Mouse (Mus musculus) small intestine, adult 2 months (tissue): Measurements from ENCODE around the gene Cks1b. TPM values are rescaled to one million over a fixed set of nuclear protein-coding genes. Genes with fewer than 3 reads are reported as not detected.

Experiments
- H3K27ac ChIP-seq: fragments of 200-500 bp; 2 replicates; pipeline ENCODE4 v1.5.1; 2012; ENCODE audit warnings: low read depth, low read length, control low read depth, inconsistent platforms; ENCODE audit not compliant: insufficient read depth
- H3K27me3 ChIP-seq: fragments of 200-500 bp; 2 replicates; pipeline ENCODE4 v1.6.1; 2012; ENCODE audit warnings: mild to moderate bottlenecking, moderate library complexity, low read length, inconsistent platforms; ENCODE audit not compliant: control insufficient read depth, insufficient read depth
- H3K36me3 ChIP-seq: fragments of 200-500 bp; 2 replicates; pipeline ENCODE4 v1.6.1; 2012; ENCODE audit warnings: mild to moderate bottlenecking, low read length, control low read depth, inconsistent platforms; ENCODE audit not compliant: control insufficient read depth, insufficient read depth
- H3K4me1 ChIP-seq: fragments of 200-500 bp; 2 replicates; pipeline ENCODE4 v1.6.1; 2012; ENCODE audit warnings: low read length, inconsistent platforms, mixed read lengths; ENCODE audit not compliant: control insufficient read depth, insufficient read depth, insufficient read length
- H3K4me3 ChIP-seq: fragments of 200-500 bp; 2 replicates; pipeline ENCODE4 v1.5.1; 2012; ENCODE audit warnings: low read depth, mild to moderate bottlenecking, control low read depth, inconsistent platforms, low read length, moderate library complexity
- CTCF ChIP-seq: fragments of 200-500 bp; IDR thresholded peaks from 2 replicates; pipeline ENCODE4 v1.5.1; 2012; ENCODE audit warnings: low read depth, mild to moderate bottlenecking, control low read depth, inconsistent platforms, low read length, moderate library complexity, mixed read lengths; ENCODE audit not compliant: insufficient replicate concordance, insufficient read length; ENCODE audit errors: extremely low read depth
- POLR2A ChIP-seq: fragments of 200-500 bp; IDR thresholded peaks from 2 replicates; pipeline ENCODE4 v1.6.1; 2012; ENCODE audit warnings: low read depth, mild to moderate bottlenecking, control low read depth, inconsistent platforms, low read length, moderate library complexity
- WGBS: fragments of 180-500 bp; shearing (Covaris S2); methylation state at CpG from one replicate; pipeline ENCODE4 v1.1.7; 2018; 5-methylcytosine and 5-hydroxymethylcytosine counted together
- polyA plus RNA-seq: library from polyadenylated mRNA; depleted of rRNA; stranded (reverse); fragments of >200 nt; gene quantifications from 2 replicates; pipeline ENCODE4 v1.2.3, GENCODE M21; 2012

Gene Cks1b
- polyA plus RNA-seq, 1 experiment = 13.7 TPM

- no peak within 1 kb of the TSS for H3K27ac ChIP-seq
- H3K4me3 ChIP-seq = no peak within 1 kb of the TSS
- no peak for TF ChIP-seq POLR2A
- 72% methylated on average over 10 of the region's 10 CpGs for WGBS
- no peaks in the 10 kb centered on the region for H3K27me3 ChIP-seq
- H3K36me3 ChIP-seq = no peaks in the 10 kb centered on the region
- no peaks in the 10 kb centered on the region; the same call in 1 of the 2 replicates for H3K4me1 ChIP-seq
Observed at GRCm38 (mm10) chr3:89454401-89455177, 36.4 kb upstream of the Cks1b start, which contains the start of gene Pmvk. Gene Pmvk, plus strand, starts transcription at chr3:89454541.

GRCm38 (mm10) chr3:89451916-89452315 lies 33.7 kb upstream of the Cks1b start:
- TF ChIP-seq POLR2A (no peak), CTCF (no peak)
- Histone ChIP-seq H3K27me3 (no peaks in the 10 kb centered on the region), H3K27ac (no peak overlapping the region), H3K4me1 (no peaks in the 10 kb centered on the region; the same call in 1 of the 2 replicates), H3K36me3 (peaks cover 8% of the 10 kb centered on the region; the same call in 1 of the 2 replicates), H3K4me3 (no peak overlapping the region)
- WGBS = 90% methylated on average over 1 of the region's 1 CpGs

GRCm38 (mm10) chr3:89449541-89449940 lies 31.4 kb upstream of the Cks1b start:
- 42% methylated on average over 7 of the region's 7 CpGs for WGBS
- TF ChIP-seq POLR2A = no peak
- peak; percentile 83; the same call in 1 of the 2 replicates for TF ChIP-seq CTCF
- Histone ChIP-seq H3K27ac (no peak overlapping the region), H3K4me3 (no peak overlapping the region), H3K36me3 (peaks cover 30% of the 10 kb centered on the region), H3K4me1 (no peaks in the 10 kb centered on the region), H3K27me3 (no peaks in the 10 kb centered on the region)

DNA sequence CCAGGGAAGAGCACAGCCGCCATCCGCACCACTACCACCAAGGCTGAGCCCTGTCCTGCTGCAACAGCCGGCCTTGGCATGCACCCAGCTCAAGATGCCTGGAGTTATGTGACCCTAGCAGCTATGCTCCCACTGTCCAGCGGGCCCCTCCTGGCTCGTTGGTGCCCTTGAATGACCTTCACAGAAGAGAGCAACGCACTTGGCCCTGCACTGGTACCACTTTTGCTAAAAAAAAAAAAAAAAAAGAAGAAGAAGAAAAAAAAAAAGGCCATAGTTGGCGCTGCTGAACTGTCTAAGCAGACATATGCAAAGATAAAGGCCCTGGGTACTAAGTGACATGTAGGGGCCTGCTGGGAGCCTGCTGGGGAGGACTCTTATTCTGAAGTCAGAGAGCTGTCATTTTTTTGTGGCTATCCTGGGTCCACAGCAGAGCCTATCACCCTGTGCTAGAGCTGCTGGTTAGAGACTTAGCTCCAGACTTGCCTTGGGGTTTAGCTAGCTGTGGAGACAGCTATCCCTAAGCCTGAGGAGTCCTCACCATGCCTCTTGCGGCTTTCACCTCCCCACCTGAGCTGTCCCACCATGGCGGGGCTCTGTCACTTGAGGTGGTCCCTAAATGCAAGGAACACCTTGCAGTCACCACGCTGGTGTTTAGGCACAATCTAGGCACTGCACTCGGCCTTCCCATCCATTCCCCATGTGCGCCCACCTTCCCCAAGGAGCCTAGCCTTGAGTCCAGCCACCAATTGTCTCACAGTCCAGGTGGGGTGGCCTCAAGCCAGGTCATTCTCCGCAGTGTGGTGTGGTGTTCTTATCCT lies 30.7 kb upstream of the Cks1b start:
- H3K27me3 ChIP-seq = no peaks in the 10 kb centered on the region
- no peak overlapping the region for H3K4me3 ChIP-seq
- TF ChIP-seq CTCF (no peak), POLR2A (no peak)
- H3K4me1 ChIP-seq = no peaks in the 10 kb centered on the region
- H3K36me3 ChIP-seq = peaks cover 34% of the 10 kb centered on the region
- WGBS = 68% methylated on average over 13 of the region's 13 CpGs
- no peak overlapping the region for H3K27ac ChIP-seq

GRCm38 (mm10) chr3:89440691-89441090 lies 22.5 kb upstream of the Cks1b start:
- Histone ChIP-seq H3K27me3 (no peaks in the 10 kb centered on the region), H3K27ac (no peak overlapping the region), H3K4me1 (peaks cover 9% of the 10 kb centered on the region), H3K4me3 (no peak overlapping the region), H3K36me3 (peaks cover 42% of the 10 kb centered on the region)
- 85% methylated on average over 2 of the region's 2 CpGs for whole genome bisulfite sequencing
- TF ChIP-seq POLR2A (no peak), CTCF (no peak)

GRCm38 (mm10) chr3:89437269-89437668 lies 19.1 kb upstream of the Cks1b start:
- Histone ChIP-seq H3K27ac (peak overlapping the region; percentile 82), H3K4me3 (peak overlapping the region; percentile 79), H3K36me3 (peaks cover 39% of the 10 kb centered on the region), H3K27me3 (no peaks in the 10 kb centered on the region), H3K4me1 (peaks cover 9% of the 10 kb centered on the region)
- no peak for TF ChIP-seq CTCF
- no peak for TF ChIP-seq POLR2A
- WGBS = 18% methylated on average over 5 of the region's 5 CpGs
